Mouse (Mus musculus): ENCODE results near the gene Nr1h5. TPM values are rescaled to one million over a fixed set of nuclear protein-coding genes. Genes with fewer than 3 reads are reported as not detected.

The Nr1h5 gene
- 0.11 and 0.33 TPM in 2 replicates for total RNA-seq (2021)
- long read RNA-seq, experiment 1: 0 reads
- long read RNA-seq, experiment 2: 0 reads

- DNase-seq: no peak
Observed at GRCm38 (mm10) chr3:102964033-102964432, at the start of gene Nr1h5. Gene Nr1h5 (minus strand): TSS chr3:102964133.

- DNase-seq: no peak
Observed at GRCm38 (mm10) chr3:103001595-103001994, 37.7 kb upstream of the Nr1h5 start.

GRCm38 (mm10) chr3:102997591-102997990 lies 33.7 kb upstream of the Nr1h5 start:
- no peak for DNase-seq

GRCm38 (mm10) chr3:102997036-102997435 lies 33.1 kb upstream of the Nr1h5 start:
- no peak for DNase-seq

- peak; percentile 97 for DNase-seq
Observed at GRCm38 (mm10) chr3:102995605-102996321, 31.8 kb upstream of the Nr1h5 start, which contains the start of gene Sike1. Gene Sike1 (plus strand): TSS chr3:102995708.

GRCm38 (mm10) chr3:102995233-102995604 lies 31.3 kb upstream of the Nr1h5 start:
- DNase-seq: no peak

GRCm38 (mm10) chr3:102992936-102993335 lies 29.0 kb upstream of the Nr1h5 start:
- DNase-seq: no peak

- no peak for DNase-seq
Observed at GRCm38 (mm10) chr3:102991041-102991440, 27.1 kb upstream of the Nr1h5 start.

- DNase-seq: no peak
Observed at GRCm38 (mm10) chr3:102980349-102980736, 16.4 kb upstream of the Nr1h5 start.

GRCm38 (mm10) chr3:102979550-102980348 lies 15.8 kb upstream of the Nr1h5 start:
- no peak for DNase-seq

- no peak for DNase-seq
Observed at GRCm38 (mm10) chr3:102976906-102977305, 13.0 kb upstream of the Nr1h5 start.

- DNase-seq: no peak
Observed at GRCm38 (mm10) chr3:102970508-102970907, 6.6 kb upstream of the Nr1h5 start.

GRCm38 (mm10) chr3:102970067-102970466 lies 6.1 kb upstream of the Nr1h5 start:
- no peak for DNase-seq

GRCm38 (mm10) chr3:102955596-102955995 lies 8.3 kb downstream of the Nr1h5 start:
- no peak for DNase-seq

GRCm38 (mm10) chr3:102955143-102955542 lies 8.8 kb downstream of the Nr1h5 start:
- DNase-seq: no peak

GRCm38 (mm10) chr3:102954476-102954875 lies 9.5 kb downstream of the Nr1h5 start:
- no peak for DNase-seq

- DNase-seq: no peak
Observed at GRCm38 (mm10) chr3:102946861-102947260, 17.1 kb downstream of the Nr1h5 start.

- no peak for DNase-seq
Observed at GRCm38 (mm10) chr3:102946312-102946711, 17.6 kb downstream of the Nr1h5 start.

- no peak for DNase-seq
Observed at GRCm38 (mm10) chr3:102938100-102938499, 25.8 kb downstream of the Nr1h5 start.

- DNase-seq: no peak
Observed at GRCm38 (mm10) chr3:102935451-102936354, 28.2 kb downstream of the Nr1h5 start, which contains the start of gene Sycp1. Gene Sycp1 (minus strand): TSS chr3:102936100.

GRCm38 (mm10) chr3:102899136-102899535 lies 64.8 kb downstream of the Nr1h5 start:
- no peak for DNase-seq

Data from adrenal gland, postnatal 14 days (tissue).